Mouse (Mus musculus) stomach, postnatal 0 days (tissue): ENCODE measurements at regions not wholly inside any gene's neighbourhood (a gene's known extent, or its start where the extent isn't known, plus 50 kb on each side); places are given as distances from the start of the nearest gene placed in this dataset.

Experiments
- ATAC-seq: fragments of 200-750 bp; cut with Nextera tagmentation; 2 replicates; pipeline ENCODE4 v1.8.0; 2017; ENCODE audit not compliant: low FRiP score, low TSS enrichment
- DNase-seq: peaks from one replicate; pipeline ENCODE4 v3.0.0-alpha.2; 2016; ENCODE audit warnings: low spot score
- H3K27ac ChIP-seq: fragments of 300-500 bp; sonication (generic); replicated peaks from 2 replicates; pipeline ENCODE4 v1.5.1; 2014; ENCODE audit warnings: mild to moderate bottlenecking, control low read depth
- H3K27me3 ChIP-seq: fragments of 300-500 bp; sonication (generic); 2 replicates; pipeline ENCODE4 v1.6.1; 2014; ENCODE audit warnings: low read length; ENCODE audit not compliant: control insufficient read depth, insufficient read depth
- H3K36me3 ChIP-seq: fragments of 300-500 bp; sonication (generic); 2 replicates; pipeline ENCODE4 v1.6.1; 2014; ENCODE audit warnings: low read length, mixed read lengths; ENCODE audit not compliant: control insufficient read depth, insufficient read depth
- H3K4me1 ChIP-seq: fragments of 300-500 bp; sonication (generic); replicated peaks from 2 replicates; pipeline ENCODE4 v1.6.1; 2014; ENCODE audit warnings: antibody characterized with exemption; ENCODE audit not compliant: control insufficient read depth, insufficient read depth
- H3K4me2 ChIP-seq: fragments of 300-500 bp; sonication (generic); replicated peaks from 2 replicates; pipeline ENCODE4 v1.6.1; 2014; ENCODE audit warnings: low read depth, mild to moderate bottlenecking, control low read depth, moderate library complexity
- H3K4me3 ChIP-seq: fragments of 300-500 bp; sonication (generic); 2 replicates; pipeline ENCODE4 v1.5.1; 2014; ENCODE audit warnings: low read depth, low read length, control low read depth
- H3K9ac ChIP-seq: fragments of 300-500 bp; sonication (generic); 2 replicates; pipeline ENCODE4 v1.6.1; 2014; ENCODE audit warnings: mild to moderate bottlenecking, low read length, control low read depth, mixed read lengths
- H3K9me3 ChIP-seq: fragments of 300-500 bp; sonication (generic); 2 replicates; pipeline ENCODE4 v1.6.1; 2016; ENCODE audit warnings: low read length; ENCODE audit not compliant: control insufficient read depth
- CTCF ChIP-seq: IDR thresholded peaks from 2 replicates; pipeline ENCODE4 v1.5.1; 2016; ENCODE audit warnings: antibody characterized with exemption, low read depth, mild to moderate bottlenecking, moderate library complexity
- EP300 ChIP-seq: optimal IDR thresholded peaks from 2 replicates; pipeline ENCODE3; 2016; ENCODE audit warnings: antibody characterized with exemption
- WGBS: fragments of 180-500 bp; shearing (Covaris S2); extraction: QIAGEN DNeasy Blood & Tissue Kit; methylation state at CpG from one replicate; pipeline ENCODE4 v1.1.7; 2014; 5-methylcytosine and 5-hydroxymethylcytosine counted together

DNA sequence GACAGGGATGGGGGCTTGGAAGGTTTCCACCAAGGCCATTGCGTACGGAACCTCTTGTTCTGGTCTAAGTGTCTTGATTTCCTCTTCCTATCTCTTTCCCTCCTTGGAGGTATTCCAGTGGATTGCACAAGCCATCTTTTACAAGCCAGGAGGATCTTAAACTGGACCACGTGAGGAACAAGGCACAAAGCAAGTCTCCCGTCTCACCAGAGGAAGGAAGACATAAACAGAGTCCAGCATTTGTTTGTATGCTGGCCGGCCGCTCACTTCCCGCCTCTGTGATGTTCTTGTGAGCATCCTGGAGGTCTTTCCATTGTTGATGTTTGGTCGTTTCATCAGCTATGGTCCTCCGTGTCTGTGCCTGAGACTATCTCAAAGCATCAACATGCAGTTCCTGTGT, 148.8 kb downstream of the Etnk1 start:
- no peak overlapping the region for H3K4me3 ChIP-seq
- no peak overlapping the region for H3K27ac ChIP-seq
- TF ChIP-seq CTCF (no peak), EP300 (no peak)
- H3K4me1 ChIP-seq: no peaks in the 10 kb centered on the region
- no peak overlapping the region for H3K4me2 ChIP-seq
- no peaks in the 10 kb centered on the region for H3K36me3 ChIP-seq
- DNase-seq (no peak), ATAC-seq (no peak)
- H3K9me3 ChIP-seq: no peaks in the 10 kb centered on the region
- no peak overlapping the region for H3K9ac ChIP-seq
- H3K27me3 ChIP-seq: no peaks in the 10 kb centered on the region
- 43% methylated on average over 9 of the region's 9 CpGs for WGBS

DNA sequence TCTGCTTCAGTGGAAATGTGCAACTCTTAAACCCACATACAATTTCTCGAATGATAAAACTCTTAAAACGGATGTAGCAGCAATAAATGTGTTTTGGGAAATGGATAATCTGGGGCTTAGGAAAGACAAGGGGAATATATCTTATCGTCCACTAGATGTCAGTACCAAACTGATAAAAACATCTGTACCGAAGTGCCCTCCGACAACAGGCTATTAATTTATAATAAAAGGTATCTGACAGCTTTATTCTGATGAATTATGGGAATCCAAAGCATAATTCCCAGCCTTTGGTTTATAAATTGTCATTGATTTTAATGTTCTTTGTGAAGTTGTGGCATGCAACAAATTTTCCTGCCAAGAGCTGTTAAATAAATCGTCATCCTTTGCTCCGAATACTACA, 153.4 kb downstream of the Etnk1 start:
- Histone ChIP-seq H3K4me3 (no peak overlapping the region), H3K36me3 (no peaks in the 10 kb centered on the region), H3K4me1 (no peaks in the 10 kb centered on the region), H3K4me2 (no peak overlapping the region), H3K9ac (no peak overlapping the region), H3K27ac (no peak overlapping the region), H3K9me3 (no peaks in the 10 kb centered on the region), H3K27me3 (no peaks in the 10 kb centered on the region)
- TF ChIP-seq EP300: no peak
- peak; percentile 73 for TF ChIP-seq CTCF
- no peak for ATAC-seq
- WGBS: 34% methylated on average over 7 of the region's 7 CpGs
- DNase-seq: no peak

DNA sequence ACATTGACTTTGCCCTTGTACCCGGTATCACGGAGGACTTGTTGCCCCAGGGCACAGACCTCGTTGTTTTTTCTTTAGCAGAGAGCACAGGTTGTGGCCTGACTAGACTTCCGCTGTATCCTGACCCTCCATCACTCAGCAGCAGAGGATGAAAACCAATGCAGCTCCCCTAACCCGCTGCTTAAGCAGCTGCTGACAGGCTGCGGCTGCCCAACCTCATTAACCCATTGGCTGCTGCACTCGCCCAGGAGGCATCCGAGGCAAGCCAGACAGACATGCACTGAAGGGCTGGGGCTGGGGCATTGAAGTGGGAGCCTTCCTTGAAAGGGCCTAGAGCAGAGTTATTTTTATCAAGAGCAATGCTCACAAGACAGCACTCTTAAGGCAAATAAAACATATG, 157.6 kb downstream of the Etnk1 start:
- Histone ChIP-seq H3K4me2 (no peak overlapping the region), H3K9me3 (no peaks in the 10 kb centered on the region), H3K36me3 (no peaks in the 10 kb centered on the region), H3K9ac (no peak overlapping the region), H3K27me3 (no peaks in the 10 kb centered on the region), H3K27ac (no peak overlapping the region), H3K4me1 (no peaks in the 10 kb centered on the region), H3K4me3 (no peak overlapping the region)
- DNase-seq: no peak
- no peak for ATAC-seq
- TF ChIP-seq CTCF: no peak
- WGBS: 29% methylated on average over 8 of the region's 8 CpGs

DNA sequence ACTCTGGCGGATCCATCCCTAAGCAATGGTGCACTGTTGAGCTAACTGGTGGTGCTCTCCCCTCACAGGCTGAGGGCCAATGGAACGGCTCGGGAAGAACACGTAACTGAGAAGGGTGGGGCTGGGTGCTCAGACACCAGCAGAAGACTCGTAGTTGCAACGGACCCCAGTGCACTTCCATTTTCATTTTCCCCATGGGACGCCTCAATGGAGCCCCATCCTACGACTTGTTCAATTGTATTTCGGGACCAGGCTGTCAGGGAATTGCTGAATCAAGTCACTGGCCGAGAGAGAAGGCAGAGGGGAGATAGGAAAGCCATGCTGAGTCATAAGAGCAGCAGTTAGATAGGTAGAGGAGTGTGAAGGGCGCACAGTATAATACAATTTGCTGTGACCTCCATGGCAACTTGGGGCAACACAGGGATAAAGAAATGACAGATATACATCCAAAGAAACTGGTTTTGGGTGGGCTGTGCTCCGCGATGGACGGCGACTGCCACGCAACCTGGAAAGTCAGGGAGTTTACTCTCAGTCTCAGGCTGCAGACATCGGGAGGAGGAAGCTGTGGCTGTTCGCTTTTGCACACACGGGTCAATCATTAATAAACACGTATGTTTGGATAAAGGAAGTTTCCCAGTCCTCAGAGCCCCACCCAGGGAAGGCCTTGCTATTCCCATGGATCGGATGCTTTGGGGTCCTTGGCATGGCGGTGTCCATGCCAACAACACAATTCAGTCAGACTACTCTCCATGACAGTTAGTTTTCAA, 160.1 kb downstream of the Etnk1 start:
- 0 out of 2 replicates have a peak overlapping the region, but pooled peaks have one; percentile 5 for H3K4me3 ChIP-seq
- TF ChIP-seq CTCF (no peak), EP300 (no peak)
- no peaks in the 10 kb centered on the region for H3K27me3 ChIP-seq
- peak overlapping the region; percentile 37 for H3K4me2 ChIP-seq
- H3K9me3 ChIP-seq: no peaks in the 10 kb centered on the region
- H3K4me1 ChIP-seq: no peaks in the 10 kb centered on the region
- H3K27ac ChIP-seq: no peak overlapping the region
- 64% methylated on average over 22 of the region's 22 CpGs for WGBS
- DNase-seq (peak; percentile 47), ATAC-seq (peak; percentile 81)
- no peaks in the 10 kb centered on the region for H3K36me3 ChIP-seq
- H3K9ac ChIP-seq: no peak overlapping the region

DNA sequence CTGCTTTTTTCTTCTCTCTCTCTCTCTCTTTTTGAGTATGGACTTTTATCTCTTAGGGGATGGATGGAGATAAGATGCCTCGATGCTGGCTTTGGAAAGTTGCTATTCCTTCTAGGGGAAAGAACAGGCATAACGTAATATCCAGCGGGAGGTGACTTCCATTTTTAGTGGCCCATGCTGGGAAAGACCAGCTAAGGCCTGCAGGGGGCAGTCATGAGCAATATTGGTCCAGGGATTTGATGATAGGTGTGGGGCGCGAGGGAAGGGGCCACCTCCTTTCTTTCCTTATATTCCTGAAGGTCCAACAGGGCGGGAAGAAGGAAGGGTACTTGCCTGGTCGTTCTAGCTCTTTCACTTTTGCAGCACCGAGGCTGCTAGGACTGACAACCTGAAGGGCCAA, 160.8 kb downstream of the Etnk1 start:
- Histone ChIP-seq H3K4me1 (no peaks in the 10 kb centered on the region), H3K27me3 (no peaks in the 10 kb centered on the region), H3K27ac (no peak overlapping the region), H3K9me3 (no peaks in the 10 kb centered on the region), H3K4me2 (no peak overlapping the region), H3K36me3 (no peaks in the 10 kb centered on the region), H3K4me3 (no peak overlapping the region), H3K9ac (no peak overlapping the region)
- DNase-seq (no peak), ATAC-seq (no peak)
- 86% methylated on average over 8 of the region's 8 CpGs for WGBS
- no peak for TF ChIP-seq EP300
- TF ChIP-seq CTCF: peak; percentile 44

DNA sequence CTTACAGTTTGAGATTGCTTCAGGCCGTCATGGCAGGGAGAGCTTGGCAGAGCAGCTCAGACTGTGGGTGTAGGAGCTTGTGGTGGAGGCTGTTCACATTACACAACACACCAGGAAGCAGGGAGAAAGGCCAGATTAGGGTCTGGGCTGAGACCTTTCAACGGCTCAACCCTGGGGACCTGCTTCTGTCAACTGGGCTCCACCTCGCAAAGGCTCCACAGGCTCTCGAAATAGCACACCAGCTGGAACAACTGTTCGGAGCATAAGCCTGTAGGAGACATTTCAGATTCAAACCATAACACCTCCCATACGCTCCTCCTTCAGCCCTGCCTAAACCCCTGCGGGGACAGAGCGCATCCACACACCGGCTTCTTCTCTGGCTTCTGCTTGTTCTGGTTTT, 161.2 kb downstream of the Etnk1 start:
- no peak for DNase-seq
- Histone ChIP-seq H3K4me3 (no peak overlapping the region), H3K4me1 (no peaks in the 10 kb centered on the region), H3K9me3 (no peaks in the 10 kb centered on the region), H3K27me3 (no peaks in the 10 kb centered on the region), H3K9ac (no peak overlapping the region), H3K27ac (no peak overlapping the region), H3K4me2 (no peak overlapping the region), H3K36me3 (no peaks in the 10 kb centered on the region)
- no peak for ATAC-seq
- 83% methylated on average over 9 of the region's 9 CpGs for WGBS
- TF ChIP-seq CTCF (no peak), EP300 (no peak)
